Mouse (Mus musculus): ENCODE results near the gene Exoc8. TPM values are rescaled to one million over a fixed set of nuclear protein-coding genes. Genes with fewer than 3 reads are reported as not detected.
A peak's percentile ranks its signal among the peaks of the same experiment; 100 is the strongest.

Exoc8 gene
- total RNA-seq, 2 experiments from 2014 or later, result 33.5 to 36.9 TPM

GRCm38 (mm10) chr8:124910349-124910748 is 12.8 kb upstream of the Exoc8 start:
- DNase-seq (ENCODE audit: low spot score in 2 of 2), result no peak

DNA sequence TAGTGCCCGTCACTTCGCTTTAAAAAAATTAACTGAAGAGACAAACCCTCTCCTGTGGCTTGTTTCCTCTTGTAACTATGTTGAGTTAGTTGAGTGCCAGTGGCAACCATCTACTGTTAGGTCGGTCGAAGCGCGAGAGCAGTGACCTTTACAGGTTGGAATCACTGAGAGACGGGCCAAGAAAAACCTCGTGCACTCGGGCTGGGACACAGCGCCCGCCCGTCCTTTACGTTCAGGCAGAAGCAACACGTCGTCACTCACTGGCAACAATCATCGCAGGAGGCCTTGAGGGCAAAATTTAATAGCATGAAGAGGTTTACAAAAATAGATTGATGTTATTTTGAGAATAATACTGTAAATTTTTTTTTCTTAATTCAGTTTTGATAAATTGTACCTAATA is 12.4 kb upstream of the Exoc8 start:
- DNase-seq (ENCODE audit: low spot score in 2 of 2), result no peak

- DNase-seq (ENCODE audit: low spot score in 2 of 2), result no peak
These were observed 8.0 kb upstream of the Exoc8 start for GRCm38 (mm10) chr8:124905482-124905881.

GRCm38 (mm10) chr8:124903198-124903597 is 5.7 kb upstream of the Exoc8 start:
- no peak for DNase-seq (ENCODE audit: low spot score in 2 of 2)

DNA sequence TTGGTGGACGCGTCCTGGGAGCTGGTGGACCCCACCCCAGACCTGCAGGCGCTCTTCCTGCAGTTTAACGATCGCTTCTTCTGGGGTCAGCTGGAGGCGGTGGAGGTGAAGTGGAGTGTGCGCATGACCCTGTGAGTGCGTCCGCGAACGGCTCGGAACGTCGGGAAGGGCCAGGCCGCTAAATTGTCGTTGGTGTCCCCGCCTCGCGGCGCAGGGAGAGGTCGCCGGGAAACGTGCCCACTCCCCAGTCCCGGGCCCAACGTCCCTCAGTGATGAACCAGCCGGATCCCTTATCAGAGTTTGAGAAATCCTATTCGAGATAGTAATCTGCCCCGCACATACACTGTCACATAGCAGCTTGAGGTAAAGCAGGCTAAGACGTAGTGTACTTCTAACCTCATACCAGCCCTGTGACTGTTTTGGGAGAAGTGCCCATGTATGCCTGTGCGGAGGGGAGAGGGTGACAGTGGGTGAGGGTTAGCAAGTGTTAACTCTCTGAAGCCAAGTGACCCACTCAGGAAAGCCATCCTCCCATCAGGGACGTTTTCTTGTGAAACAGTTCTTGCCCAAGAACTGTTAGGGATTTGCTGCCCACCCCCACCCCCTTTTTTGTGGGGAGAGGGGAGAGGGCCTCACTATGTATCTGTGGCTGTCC is 873 bp upstream of the Exoc8 start:
- no peak for DNase-seq (ENCODE audit: low spot score in 2 of 2)

GRCm38 (mm10) chr8:124896632-124897385 is 696 bp downstream of the Exoc8 start:
- peak; percentile 42 to 63 for DNase-seq (ENCODE audit: low spot score in 2 of 2)

DNA sequence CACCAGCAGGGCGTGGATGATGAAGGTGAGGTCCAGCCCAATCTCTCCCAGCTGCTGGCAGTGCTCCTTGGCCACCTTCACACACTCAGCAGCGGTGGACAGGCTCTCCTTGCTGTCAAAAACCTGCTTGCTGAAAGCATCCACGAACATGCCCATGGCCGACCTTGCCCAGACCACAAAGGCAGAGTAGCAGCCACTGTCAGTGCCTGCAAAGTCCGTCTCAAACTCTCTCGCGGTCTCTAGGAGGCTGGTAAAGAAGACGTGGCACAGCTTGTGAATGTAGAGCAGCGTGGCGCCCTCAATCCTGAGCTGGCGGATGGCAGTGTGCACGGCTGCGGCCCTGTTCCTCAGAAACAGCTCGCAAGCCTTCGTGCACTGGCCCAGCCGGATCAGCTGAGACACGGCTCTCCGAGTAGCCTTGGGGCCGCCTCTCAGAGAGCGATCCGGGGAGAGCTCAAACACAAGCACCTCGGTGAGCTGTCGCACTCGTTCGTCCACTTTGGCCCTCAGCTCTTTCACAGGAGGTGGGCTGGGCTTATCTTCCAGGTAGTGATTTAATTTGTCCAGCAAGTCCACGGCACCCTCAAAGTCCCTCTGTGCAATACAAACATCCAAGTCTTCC is 1.4 kb downstream of the Exoc8 start:
- DNase-seq (ENCODE audit: low spot score in 2 of 2), result no peak

- no peak for DNase-seq (ENCODE audit: low spot score in 2 of 2)
These were observed 4.9 kb downstream of the Exoc8 start for GRCm38 (mm10) chr8:124892596-124892995.

DNA sequence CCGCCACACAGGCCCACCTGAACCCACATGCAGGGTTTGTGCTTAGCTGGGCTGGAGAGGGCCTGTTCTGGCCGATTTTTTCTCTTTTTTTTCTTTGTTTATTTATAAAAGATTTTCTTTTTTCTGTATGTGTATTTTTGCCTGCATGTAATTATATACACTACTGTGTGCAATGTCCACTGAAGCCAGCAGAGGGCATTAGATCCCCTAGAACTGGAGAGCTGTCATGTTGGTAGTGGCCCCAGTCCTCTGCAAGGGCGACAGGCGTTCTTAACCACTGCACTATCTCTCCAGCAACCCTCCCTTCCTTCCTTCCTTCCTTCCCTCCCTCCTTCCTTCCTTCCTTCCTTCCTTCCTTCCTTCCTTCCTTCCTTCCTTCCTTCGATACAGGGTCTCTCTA is 9.1 kb downstream of the Exoc8 start:
- no peak for DNase-seq (ENCODE audit: low spot score in 2 of 2)

GRCm38 (mm10) chr8:124878946-124879526 is 18.5 kb downstream of the Exoc8 start:
- no peak for DNase-seq (ENCODE audit: low spot score in 2 of 2)

GRCm38 (mm10) chr8:124878141-124878540 is 19.4 kb downstream of the Exoc8 start:
- no peak for DNase-seq (ENCODE audit: low spot score in 2 of 2)

DNA sequence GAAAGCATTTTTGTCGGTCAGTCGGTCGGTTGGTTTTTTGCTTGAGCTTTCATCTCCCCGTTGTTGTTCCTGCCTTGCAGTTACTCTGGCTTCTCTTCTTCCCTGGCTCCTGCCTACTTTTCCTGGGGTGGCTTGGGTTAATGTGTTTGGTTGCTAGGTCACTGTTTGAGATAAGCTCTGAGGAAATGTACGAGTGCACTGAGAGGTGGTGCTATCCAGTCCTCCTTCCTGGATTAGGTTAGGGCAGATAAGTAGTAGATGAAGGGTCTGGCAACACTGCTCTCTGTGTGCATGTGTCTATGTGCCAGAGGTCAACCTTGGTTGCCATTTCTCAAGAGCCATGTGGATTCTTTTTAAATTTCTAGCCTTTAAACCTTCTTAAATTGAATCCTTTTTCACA is 24.8 kb downstream of the Exoc8 start:
- no peak for DNase-seq (ENCODE audit: low spot score in 2 of 2)

DNA sequence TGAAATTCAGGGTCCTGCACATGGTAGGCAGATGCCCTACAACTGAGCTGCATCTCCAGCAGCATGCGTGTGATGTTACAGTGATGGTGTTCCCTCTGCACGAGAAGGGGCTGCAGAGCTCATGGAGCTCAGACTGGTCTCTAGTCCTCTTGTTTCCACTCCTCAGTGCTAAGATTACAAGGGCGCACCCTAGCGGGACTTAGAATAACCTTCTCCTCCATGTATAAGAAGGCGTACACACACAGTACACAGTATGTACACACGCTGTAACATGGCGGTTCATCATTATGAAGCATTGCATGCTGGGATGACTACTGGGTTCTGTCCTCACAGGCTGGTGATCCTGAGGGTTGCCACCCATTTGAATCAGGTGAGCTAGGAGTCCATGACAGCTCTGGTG is 25.4 kb downstream of the Exoc8 start:
- no peak for DNase-seq (ENCODE audit: low spot score in 2 of 2)

GRCm38 (mm10) chr8:124871474-124871873 is 26.0 kb downstream of the Exoc8 start:
- no peak for DNase-seq (ENCODE audit: low spot score in 2 of 2)

GRCm38 (mm10) chr8:124869708-124870107 is 27.8 kb downstream of the Exoc8 start:
- DNase-seq (ENCODE audit: low spot score in 2 of 2), result no peak

- no peak for DNase-seq (ENCODE audit: low spot score in 2 of 2)
These were observed 30.4 kb downstream of the Exoc8 start for GRCm38 (mm10) chr8:124867126-124867525.

DNA sequence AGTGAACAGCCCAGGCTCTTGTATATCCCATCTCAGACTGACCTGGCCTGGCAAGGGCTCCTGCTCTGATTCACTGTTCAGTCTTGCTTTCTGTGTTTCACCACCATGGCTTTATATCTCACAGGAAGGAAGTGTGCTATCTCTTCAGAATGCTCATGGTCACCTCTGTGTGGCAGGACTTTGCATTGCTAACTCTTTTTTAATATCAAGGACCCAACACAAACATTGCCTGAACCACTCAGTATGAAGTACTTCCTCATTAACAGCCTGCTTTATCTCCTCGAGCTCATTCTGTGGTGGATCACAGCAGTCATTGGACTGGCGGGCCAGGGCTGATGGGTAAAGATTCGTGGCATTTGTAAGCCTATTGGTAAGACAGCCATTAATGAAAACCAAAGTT is 30.8 kb downstream of the Exoc8 start:
- DNase-seq (ENCODE audit: low spot score in 2 of 2), result no peak

- DNase-seq (ENCODE audit: low spot score in 2 of 2), result no peak
These were observed 33.8 kb downstream of the Exoc8 start for GRCm38 (mm10) chr8:124863729-124864128.

GRCm38 (mm10) chr8:124863163-124863677 is 34.3 kb downstream of the Exoc8 start:
- DNase-seq (ENCODE audit: low spot score in 2 of 2), result no peak

- peak; percentile 88 to 93 for DNase-seq (ENCODE audit: low spot score in 2 of 2)
These were observed 35.0 kb downstream of the Exoc8 start, which contains the start of the genes Gnpat and 2810004N23Rik for GRCm38 (mm10) chr8:124862321-124863162. Gnpat (plus strand) TSS chr8:124863033. 2810004N23Rik (minus strand) TSS chr8:124863120.

GRCm38 (mm10) chr8:124860188-124860587 is 37.3 kb downstream of the Exoc8 start:
- DNase-seq (ENCODE audit: low spot score in 2 of 2), result no peak

Measured in layer of hippocampus, adult 18-20 months (tissue).